Mouse (Mus musculus) liver, postnatal 0 days (tissue): ENCODE results near the gene Eml2.

Experiments used
- CTCF ChIP-seq: sonication (generic); IDR thresholded peaks from 2 replicates; pipeline ENCODE4 v1.5.1; 2016; ENCODE audit warnings: antibody characterized with exemption, low read depth
- EP300 ChIP-seq: IDR thresholded peaks from 2 replicates; pipeline ENCODE4 v1.6.1; 2016; ENCODE audit warnings: antibody characterized with exemption, low read depth, mild to moderate bottlenecking

DNA sequence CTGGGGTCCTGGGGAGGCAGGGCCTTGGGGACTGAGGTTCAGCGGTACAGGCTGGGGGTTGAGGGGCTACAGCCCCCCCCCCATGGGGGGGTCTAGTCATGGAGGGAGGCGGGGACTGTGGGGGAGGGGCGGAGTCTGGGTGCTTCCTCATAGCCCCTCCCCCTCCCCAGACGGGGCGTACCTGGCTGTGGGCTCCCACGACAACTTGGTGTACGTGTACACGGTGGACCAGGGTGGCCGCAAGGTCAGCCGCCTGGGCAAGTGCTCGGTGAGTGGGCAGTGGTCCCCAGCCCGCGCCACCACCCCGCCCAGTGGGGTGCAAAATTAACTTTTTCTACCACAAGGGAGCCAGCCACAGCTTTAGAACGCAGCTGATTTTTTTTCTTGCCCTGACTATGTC lies 25.4 kb downstream of the Eml2 start:
- no peak for TF ChIP-seq CTCF
- TF ChIP-seq EP300, result no peak
